Mouse (Mus musculus) bone marrow, adult 2 months (tissue): ENCODE measurements around the gene Zc3h12a.
A peak's percentile ranks its signal among the peaks of the same experiment; 100 is the strongest.

Experiments used
- CTCF ChIP-seq: fragments of 200-500 bp; IDR thresholded peaks from 2 replicates; pipeline ENCODE4 v1.5.1; 2011; ENCODE audit warnings: low read length, control low read depth; ENCODE audit not compliant: control insufficient read depth, insufficient read depth
- POLR2A ChIP-seq: fragments of 200-500 bp; IDR thresholded peaks from 2 replicates; pipeline ENCODE4 v1.6.1; 2011; ENCODE audit warnings: low read depth, mild to moderate bottlenecking, control low read depth, low read length, borderline replicate concordance; ENCODE audit not compliant: control insufficient read depth

DNA sequence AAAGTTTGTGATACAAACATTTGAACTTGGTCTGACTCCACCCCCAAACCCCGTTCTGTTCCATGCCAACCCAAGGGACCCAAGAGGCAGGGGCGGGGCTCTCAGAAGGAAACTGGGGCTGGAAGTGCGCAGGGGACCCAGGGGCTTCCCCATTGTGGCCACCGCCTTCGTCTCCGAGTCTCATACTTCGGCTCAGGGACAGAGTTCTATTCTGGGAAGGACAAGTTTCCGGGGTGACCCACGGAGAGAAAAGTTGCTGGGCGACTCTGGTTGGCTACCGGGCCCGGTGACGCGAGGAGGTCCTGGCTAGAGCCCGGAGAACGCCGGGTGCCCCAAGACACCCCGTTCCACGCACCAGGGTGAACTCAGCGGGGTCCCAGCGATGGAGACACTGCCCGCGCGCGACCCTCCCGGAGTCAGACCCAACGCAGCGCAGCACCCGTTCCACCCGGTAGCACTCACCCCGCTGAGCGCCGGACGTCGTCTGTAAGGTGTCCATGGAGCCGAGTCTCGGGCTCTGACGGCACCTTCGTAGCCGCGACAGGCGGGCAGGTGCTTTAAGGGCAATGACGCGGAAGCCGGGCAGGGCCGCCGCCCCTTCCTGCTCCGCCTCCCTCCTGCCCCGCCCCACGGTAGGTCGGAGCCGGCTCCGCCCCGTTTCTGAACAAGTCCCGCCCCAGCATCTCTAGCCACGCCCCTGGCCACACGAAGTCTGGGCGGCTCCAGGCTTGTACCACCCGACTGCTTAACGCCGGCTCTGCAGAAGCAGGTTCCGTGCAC lies at the start of gene Zc3h12a:
- TF ChIP-seq CTCF, result no peak
- peak; percentile 96 for TF ChIP-seq POLR2A
